Mouse (Mus musculus): ENCODE data around the gene Hip1. TPM values are rescaled to one million over a fixed set of nuclear protein-coding genes. Genes with fewer than 3 reads are reported as not detected.
"Not testable (repeated sequence)": the region's sequence is repeated elsewhere in the genome, so short reads cannot be mapped to it uniquely, and the experiment has no call there.

The Hip1 gene
- polyA plus RNA-seq, 1 experiment from 2014 or later: 41.7 TPM

GRCm38 (mm10) chr5:135451559-135451958, 93.4 kb downstream of the Hip1 start:
- H3K27me3 ChIP-seq (ENCODE audit: insufficient read depth, poor library complexity, severe bottlenecking); H3K27ac ChIP-seq; H3K4me3 ChIP-seq; H3K4me1 ChIP-seq; DNase-seq (ENCODE audit: low spot score); H3K9me3 ChIP-seq: not testable (repeated sequence)
- H3K36me3 ChIP-seq: peaks cover 93% of the 10 kb centered on the region
- 86% methylated on average over 5 of the region's 5 CpGs for WGBS

- peaks cover 8% of the 10 kb centered on the region; the same call in 1 of the 2 replicates for H3K9me3 ChIP-seq
- H3K4me1 ChIP-seq: no peaks in the 10 kb centered on the region
- 93% methylated on average over 8 of the region's 8 CpGs for WGBS
- peaks cover 93% of the 10 kb centered on the region for H3K36me3 ChIP-seq
- no peaks in the 10 kb centered on the region for H3K27me3 ChIP-seq (ENCODE audit: insufficient read depth, poor library complexity, severe bottlenecking)
- no peak overlapping the region for H3K4me3 ChIP-seq
- no peak overlapping the region for H3K27ac ChIP-seq
- DNase-seq (ENCODE audit: low spot score): no peak
Observed at GRCm38 (mm10) chr5:135451100-135451499, 93.8 kb downstream of the Hip1 start.

GRCm38 (mm10) chr5:135445755-135446154, 99.2 kb downstream of the Hip1 start:
- WGBS: 87% methylated on average over 8 of the region's 8 CpGs
- DNase-seq (ENCODE audit: low spot score): no peak
- Histone ChIP-seq H3K27ac (no peak overlapping the region), H3K27me3 (ENCODE audit: insufficient read depth, poor library complexity, severe bottlenecking) (no peaks in the 10 kb centered on the region), H3K9me3 (no peaks in the 10 kb centered on the region), H3K4me1 (no peaks in the 10 kb centered on the region), H3K36me3 (peaks cover 81% of the 10 kb centered on the region), H3K4me3 (no peak overlapping the region)

- H3K36me3 ChIP-seq: peaks cover 78% of the 10 kb centered on the region
- no peaks in the 10 kb centered on the region for H3K4me1 ChIP-seq
- H3K9me3 ChIP-seq: no peaks in the 10 kb centered on the region
- 81% methylated on average over 7 of the region's 7 CpGs for WGBS
- no peak overlapping the region for H3K4me3 ChIP-seq
- no peaks in the 10 kb centered on the region for H3K27me3 ChIP-seq (ENCODE audit: insufficient read depth, poor library complexity, severe bottlenecking)
- no peak overlapping the region for H3K27ac ChIP-seq
- DNase-seq (ENCODE audit: low spot score): no peak
Observed at GRCm38 (mm10) chr5:135442430-135442829, 102.5 kb downstream of the Hip1 start.

GRCm38 (mm10) chr5:135435039-135435438, 109.9 kb downstream of the Hip1 start:
- H3K36me3 ChIP-seq: peaks cover 89% of the 10 kb centered on the region
- no peaks in the 10 kb centered on the region for H3K4me1 ChIP-seq
- no peak overlapping the region for H3K27ac ChIP-seq
- H3K9me3 ChIP-seq: 0 out of 2 replicates have a peak, but pooled peaks cover 4% of the 10 kb centered on the region
- WGBS: 95% methylated on average over 10 of the region's 10 CpGs
- DNase-seq (ENCODE audit: low spot score): no peak
- no peaks in the 10 kb centered on the region for H3K27me3 ChIP-seq (ENCODE audit: insufficient read depth, poor library complexity, severe bottlenecking)
- no peak overlapping the region for H3K4me3 ChIP-seq

GRCm38 (mm10) chr5:135433861-135434260, 111.1 kb downstream of the Hip1 start:
- H3K4me3 ChIP-seq: no peak overlapping the region
- H3K27me3 ChIP-seq (ENCODE audit: insufficient read depth, poor library complexity, severe bottlenecking): no peaks in the 10 kb centered on the region
- H3K9me3 ChIP-seq: 0 out of 2 replicates have a peak, but pooled peaks cover 4% of the 10 kb centered on the region
- peaks cover 92% of the 10 kb centered on the region for H3K36me3 ChIP-seq
- DNase-seq (ENCODE audit: low spot score): no peak
- 90% methylated on average over 4 of the region's 4 CpGs for WGBS
- no peak overlapping the region for H3K27ac ChIP-seq
- H3K4me1 ChIP-seq: no peaks in the 10 kb centered on the region

- Histone ChIP-seq H3K36me3 (peaks cover 93% of the 10 kb centered on the region), H3K27ac (no peak overlapping the region)
- 77% methylated on average over 6 of the region's 6 CpGs for WGBS
Observed at GRCm38 (mm10) chr5:135431111-135431510, 113.8 kb downstream of the Hip1 start.

GRCm38 (mm10) chr5:135428786-135429185, 116.1 kb downstream of the Hip1 start:
- Histone ChIP-seq H3K36me3 (peaks cover 93% of the 10 kb centered on the region), H3K27ac (no peak overlapping the region), H3K4me1 (no peaks in the 10 kb centered on the region), H3K4me3 (no peak overlapping the region), H3K27me3 (ENCODE audit: insufficient read depth, poor library complexity, severe bottlenecking) (no peaks in the 10 kb centered on the region), H3K9me3 (0 out of 2 replicates have a peak, but pooled peaks cover under 1% of the 10 kb centered on the region)
- WGBS: 70% methylated on average over 5 of the region's 5 CpGs
- DNase-seq (ENCODE audit: low spot score): no peak

More at GRCm38 (mm10) chr5:135431111-135431510, 113.8 kb downstream of the Hip1 start:
- Histone ChIP-seq H3K9me3 (0 out of 2 replicates have a peak, but pooled peaks cover 4% of the 10 kb centered on the region), H3K27me3 (ENCODE audit: insufficient read depth, poor library complexity, severe bottlenecking) (no peaks in the 10 kb centered on the region), H3K4me1 (no peaks in the 10 kb centered on the region), H3K4me3 (no peak overlapping the region)
- DNase-seq (ENCODE audit: low spot score): no peak

GRCm38 (mm10) chr5:135410266-135410665, 134.7 kb downstream of the Hip1 start:
- 91% methylated on average over 9 of the region's 9 CpGs for WGBS
- H3K9me3 ChIP-seq: no peaks in the 10 kb centered on the region
- no peak overlapping the region for H3K27ac ChIP-seq
- H3K4me1 ChIP-seq: no peaks in the 10 kb centered on the region
- peaks cover 59% of the 10 kb centered on the region for H3K36me3 ChIP-seq
- H3K27me3 ChIP-seq (ENCODE audit: insufficient read depth, poor library complexity, severe bottlenecking): no peaks in the 10 kb centered on the region
- no peak overlapping the region for H3K4me3 ChIP-seq
- no peak for DNase-seq (ENCODE audit: low spot score)

GRCm38 (mm10) chr5:135408114-135408513, 136.8 kb downstream of the Hip1 start:
- H3K27me3 ChIP-seq (ENCODE audit: insufficient read depth, poor library complexity, severe bottlenecking): no peaks in the 10 kb centered on the region
- H3K4me1 ChIP-seq: no peaks in the 10 kb centered on the region
- H3K36me3 ChIP-seq: peaks cover 39% of the 10 kb centered on the region
- no peak overlapping the region for H3K27ac ChIP-seq
- 87% methylated on average over 4 of the region's 4 CpGs for WGBS
- no peak overlapping the region for H3K4me3 ChIP-seq
- DNase-seq (ENCODE audit: low spot score): no peak
- H3K9me3 ChIP-seq: no peaks in the 10 kb centered on the region

- no peaks in the 10 kb centered on the region for H3K9me3 ChIP-seq
- H3K27ac ChIP-seq: no peak overlapping the region
- H3K27me3 ChIP-seq (ENCODE audit: insufficient read depth, poor library complexity, severe bottlenecking): no peaks in the 10 kb centered on the region
- DNase-seq (ENCODE audit: low spot score): no peak
- peaks cover 17% of the 10 kb centered on the region for H3K36me3 ChIP-seq
- H3K4me1 ChIP-seq: no peaks in the 10 kb centered on the region
- WGBS: 78% methylated on average over 9 of the region's 9 CpGs
- H3K4me3 ChIP-seq: no peak overlapping the region
Observed at GRCm38 (mm10) chr5:135405437-135405836, 139.5 kb downstream of the Hip1 start.

GRCm38 (mm10) chr5:135404623-135405022, 140.3 kb downstream of the Hip1 start:
- Histone ChIP-seq H3K27ac (no peak overlapping the region), H3K36me3 (peaks cover 9% of the 10 kb centered on the region), H3K4me1 (no peaks in the 10 kb centered on the region), H3K4me3 (no peak overlapping the region), H3K27me3 (ENCODE audit: insufficient read depth, poor library complexity, severe bottlenecking) (no peaks in the 10 kb centered on the region), H3K9me3 (no peaks in the 10 kb centered on the region)
- no peak for DNase-seq (ENCODE audit: low spot score)
- WGBS: 35% methylated on average over 20 of the region's 20 CpGs

GRCm38 (mm10) chr5:135400244-135400643, 144.7 kb downstream of the Hip1 start:
- no peak overlapping the region for H3K4me3 ChIP-seq
- H3K27me3 ChIP-seq (ENCODE audit: insufficient read depth, poor library complexity, severe bottlenecking): no peaks in the 10 kb centered on the region
- H3K9me3 ChIP-seq: no peaks in the 10 kb centered on the region
- DNase-seq (ENCODE audit: low spot score): no peak
- H3K4me1 ChIP-seq: no peaks in the 10 kb centered on the region
- 10% methylated on average over 2 of the region's 2 CpGs for WGBS
- H3K27ac ChIP-seq: no peak overlapping the region
- H3K36me3 ChIP-seq: no peaks in the 10 kb centered on the region

- H3K4me3 ChIP-seq: no peak overlapping the region
- peaks cover 4% of the 10 kb centered on the region; the same call in 1 of the 2 replicates for H3K4me1 ChIP-seq
- no peak overlapping the region for H3K27ac ChIP-seq
- 41% methylated on average over 6 of the region's 6 CpGs for WGBS
- no peaks in the 10 kb centered on the region for H3K27me3 ChIP-seq (ENCODE audit: insufficient read depth, poor library complexity, severe bottlenecking)
- H3K36me3 ChIP-seq: no peaks in the 10 kb centered on the region
- DNase-seq (ENCODE audit: low spot score): no peak
- H3K9me3 ChIP-seq: no peaks in the 10 kb centered on the region
Observed at GRCm38 (mm10) chr5:135399382-135399781, 145.5 kb downstream of the Hip1 start.

All from heart, embryonic 10.5 days (tissue).